Mouse (Mus musculus): ENCODE data around the gene Nynrin.

DNA sequence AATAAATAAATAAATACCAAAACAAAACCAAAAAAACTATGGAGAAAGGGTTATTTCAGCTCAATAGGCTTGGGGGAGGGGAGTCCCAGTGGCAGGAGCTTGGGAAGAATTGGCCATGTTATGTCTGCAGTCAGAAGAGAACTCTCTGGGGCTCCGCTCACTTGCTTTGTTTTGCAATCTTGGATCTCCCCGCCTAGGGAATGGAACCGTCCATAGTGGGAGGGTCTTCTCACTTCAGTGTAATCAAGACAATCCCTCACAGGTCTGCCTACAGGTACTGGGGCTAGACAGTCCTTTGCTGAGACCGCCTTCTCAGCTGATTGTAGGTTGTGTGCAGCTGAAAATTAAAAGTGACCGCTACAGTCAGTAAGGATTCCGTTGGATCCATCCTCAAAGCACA, 15.7 kb downstream of the Nynrin start:
- TF ChIP-seq CTCF (IDR thresholded peaks at IDR 0.05), result no peak
- no peak for TF ChIP-seq POLR2A (IDR thresholded peaks at IDR 0.05; ENCODE audit: insufficient read depth, low read depth, low read length)

Data from heart, adult 2 months (tissue).